In the genomic region with DNA sequence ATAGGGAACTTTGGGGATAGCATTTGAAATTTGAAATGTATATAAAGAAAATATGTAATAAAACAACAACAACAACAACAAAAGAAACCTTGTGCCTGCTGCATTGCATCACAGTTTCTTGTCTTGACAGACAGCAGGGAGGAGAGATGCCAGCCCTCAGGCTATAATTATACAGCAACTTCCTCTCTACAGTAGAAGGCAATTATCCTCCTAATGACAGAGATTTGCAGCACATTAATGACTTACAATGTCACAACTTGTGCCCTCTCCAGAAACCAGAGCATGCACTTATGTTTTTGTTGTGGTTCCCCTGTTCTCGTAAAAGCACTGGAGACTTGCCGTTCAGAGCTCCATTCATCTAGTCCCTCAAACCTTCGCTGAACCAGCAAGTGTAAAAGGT, we compare ENCODE assay signal across 14 mouse cellular contexts. TPM values are rescaled to one million over a fixed set of nuclear protein-coding genes. Genes with fewer than 3 reads are reported as not detected.
"Had no signal": no experiment of that assay in that cellular context is flagged by ENCODE, and none has a peak within 500 bp of the region (broad histone marks: within the 10 kb centered on the region; RNA-seq: fewer than 3 reads in every experiment).

No protein-coding gene starts in this region.

- ATAC-seq: lung, postnatal 0 days; midbrain, embryonic 15.5 days had no signal

- H3K9ac ChIP-seq: kidney, embryonic 15.5 days; liver, embryonic 15.5 days; midbrain, embryonic 15.5 days had no signal

- H3K4me2 ChIP-seq: kidney, embryonic 15.5 days; liver, embryonic 11.5 days; liver, embryonic 15.5 days; midbrain, embryonic 15.5 days had no signal

- DNase-seq: kidney, postnatal 14 days; lung, adult 2 months; lung, postnatal 36 days; right cerebral cortex, postnatal 14 days; thymus, postnatal 4 days had no signal

- H3K27me3 ChIP-seq: kidney, embryonic 15.5 days; liver, embryonic 15.5 days; midbrain, embryonic 15.5 days had no signal

- H3K4me1 ChIP-seq: kidney, embryonic 15.5 days; liver, embryonic 15.5 days; midbrain, embryonic 15.5 days had no signal

- H3K36me3 ChIP-seq: kidney, embryonic 15.5 days; limb, embryonic 10.5 days; liver, embryonic 15.5 days; midbrain, embryonic 15.5 days had no signal

- H3K27ac ChIP-seq: kidney, embryonic 15.5 days; left cerebral cortex, adult 2 months; limb, embryonic 10.5 days; liver, embryonic 15.5 days; midbrain, embryonic 15.5 days; stomach, postnatal 0 days had no signal

- H3K9me3 ChIP-seq: kidney, embryonic 15.5 days; limb, embryonic 10.5 days; liver, embryonic 15.5 days; midbrain, embryonic 15.5 days had no signal

- H3K4me3 ChIP-seq: kidney, embryonic 15.5 days; left cerebral cortex, adult 2 months; limb, embryonic 10.5 days; liver, embryonic 15.5 days; midbrain, embryonic 15.5 days had no signal

RNA-seq across cellular contexts. Expression of a gene that starts 44.2 kb away (rescaled TPM):
- total RNA-seq: megakaryocyte progenitor cell, adult 5-6 weeks had no signal
